Mouse (Mus musculus): Measurements from ENCODE around the gene Kcnk15. TPM values are rescaled to one million over a fixed set of nuclear protein-coding genes. Genes with fewer than 3 reads are reported as not detected.

Kcnk15 gene
- polyA plus RNA-seq, 1 experiment from 2014 or later: not detected

GRCm38 (mm10) chr2:163902448-163902847, 49.0 kb downstream of the Kcnk15 start:
- H3K9ac ChIP-seq (replicated peaks; ENCODE audit: low read depth, low read length): no peak overlapping the region
- no peak overlapping the region for H3K4me3 ChIP-seq (replicated peaks; ENCODE audit: low read length)
- WGBS: 85% methylated on average over 4 of the region's 4 CpGs
- no peaks in the 10 kb centered on the region for H3K36me3 ChIP-seq (ENCODE audit: control insufficient read depth, insufficient read depth)
- no peaks in the 10 kb centered on the region; the same call in 1 of the 2 replicates for H3K4me1 ChIP-seq (replicated peaks; ENCODE audit: control insufficient read depth, insufficient read depth, low read length)
- H3K4me2 ChIP-seq (ENCODE audit: low read length): no peak overlapping the region
- no peak for ATAC-seq
- H3K27ac ChIP-seq (ENCODE audit: low read length): no peak overlapping the region
- H3K9me3 ChIP-seq (ENCODE audit: control insufficient read depth, low read length): no peaks in the 10 kb centered on the region
- H3K27me3 ChIP-seq (replicated peaks; ENCODE audit: control insufficient read depth, insufficient read depth, low read length): no peaks in the 10 kb centered on the region

GRCm38 (mm10) chr2:163903461-163903860, 50.0 kb downstream of the Kcnk15 start:
- Histone ChIP-seq H3K4me2 (ENCODE audit: low read length) (no peak overlapping the region), H3K4me3 (replicated peaks; ENCODE audit: low read length) (no peak overlapping the region), H3K9ac (replicated peaks; ENCODE audit: low read depth, low read length) (no peak overlapping the region), H3K4me1 (replicated peaks; ENCODE audit: control insufficient read depth, insufficient read depth, low read length) (no peaks in the 10 kb centered on the region; the same call in 1 of the 2 replicates), H3K36me3 (ENCODE audit: control insufficient read depth, insufficient read depth) (no peaks in the 10 kb centered on the region), H3K27ac (ENCODE audit: low read length) (no peak overlapping the region), H3K27me3 (replicated peaks; ENCODE audit: control insufficient read depth, insufficient read depth, low read length) (no peaks in the 10 kb centered on the region), H3K9me3 (ENCODE audit: control insufficient read depth, low read length) (no peaks in the 10 kb centered on the region)
- WGBS: 69% methylated on average over 11 of the region's 11 CpGs
- no peak for ATAC-seq

GRCm38 (mm10) chr2:163904323-163904722, 50.9 kb downstream of the Kcnk15 start:
- Histone ChIP-seq H3K4me3 (replicated peaks; ENCODE audit: low read length) (no peak overlapping the region), H3K9ac (replicated peaks; ENCODE audit: low read depth, low read length) (no peak overlapping the region), H3K36me3 (ENCODE audit: control insufficient read depth, insufficient read depth) (no peaks in the 10 kb centered on the region), H3K4me1 (replicated peaks; ENCODE audit: control insufficient read depth, insufficient read depth, low read length) (no peaks in the 10 kb centered on the region; the same call in 1 of the 2 replicates), H3K27me3 (replicated peaks; ENCODE audit: control insufficient read depth, insufficient read depth, low read length) (no peaks in the 10 kb centered on the region), H3K9me3 (ENCODE audit: control insufficient read depth, low read length) (no peaks in the 10 kb centered on the region), H3K27ac (ENCODE audit: low read length) (no peak overlapping the region), H3K4me2 (ENCODE audit: low read length) (no peak overlapping the region)
- WGBS: 84% methylated on average over 4 of the region's 4 CpGs
- ATAC-seq: no peak

GRCm38 (mm10) chr2:163907131-163907530, 53.7 kb downstream of the Kcnk15 start:
- Histone ChIP-seq H3K9ac (replicated peaks; ENCODE audit: low read depth, low read length) (no peak overlapping the region), H3K4me3 (replicated peaks; ENCODE audit: low read length) (no peak overlapping the region), H3K9me3 (ENCODE audit: control insufficient read depth, low read length) (no peaks in the 10 kb centered on the region), H3K27me3 (replicated peaks; ENCODE audit: control insufficient read depth, insufficient read depth, low read length) (no peaks in the 10 kb centered on the region), H3K4me1 (replicated peaks; ENCODE audit: control insufficient read depth, insufficient read depth, low read length) (peaks cover 3% of the 10 kb centered on the region; the same call in 1 of the 2 replicates), H3K4me2 (ENCODE audit: low read length) (no peak overlapping the region), H3K36me3 (ENCODE audit: control insufficient read depth, insufficient read depth) (no peaks in the 10 kb centered on the region), H3K27ac (ENCODE audit: low read length) (no peak overlapping the region)
- ATAC-seq: no peak
- WGBS: 66% methylated on average over 5 of the region's 5 CpGs

Other genes with a start within 250 kb of the Kcnk15 start
- gene Serinc3, start 208.5 kb upstream of the Kcnk15 start, polyA plus RNA-seq (2015; fragmentation: Nextera tagmentation; extraction: Ambion mirVana): 31.4 and 34.3 TPM in 2 replicates
- 153 and 159 TPM in 2 replicates for gene Pkig, start 195.3 kb upstream of the Kcnk15 start, polyA plus RNA-seq (2015; fragmentation: Nextera tagmentation; extraction: Ambion mirVana)
- gene Ada, start 103.4 kb upstream of the Kcnk15 start, polyA plus RNA-seq (2015; fragmentation: Nextera tagmentation; extraction: Ambion mirVana): 4.5 and 5.2 TPM in 2 replicates
- 0.15 and 0.27 TPM in 2 replicates for gene Ccn5, start 32.8 kb upstream of the Kcnk15 start, polyA plus RNA-seq (2015; fragmentation: Nextera tagmentation; extraction: Ambion mirVana)
- 7.0 and 9.8 TPM in 2 replicates for gene Rims4, start 65.0 kb downstream of the Kcnk15 start, polyA plus RNA-seq (2015; fragmentation: Nextera tagmentation; extraction: Ambion mirVana)
- gene Ywhab, start 141.3 kb downstream of the Kcnk15 start, polyA plus RNA-seq (2015; fragmentation: Nextera tagmentation; extraction: Ambion mirVana): 453 and 463 TPM in 2 replicates
- gene Pabpc1l, start 171.8 kb downstream of the Kcnk15 start, polyA plus RNA-seq (2015; fragmentation: Nextera tagmentation; extraction: Ambion mirVana): 2.3 and 3.7 TPM in 2 replicates
- gene Stk4, start 216.7 kb downstream of the Kcnk15 start, polyA plus RNA-seq (2015; fragmentation: Nextera tagmentation; extraction: Ambion mirVana): 31.3 and 34.7 TPM in 2 replicates
- gene Tomm34, start 217.5 kb downstream of the Kcnk15 start, polyA plus RNA-seq (2015; fragmentation: Nextera tagmentation; extraction: Ambion mirVana): 58.4 and 61.0 TPM in 2 replicates

Data from forebrain, embryonic 16.5 days (tissue).